Mouse (Mus musculus) adipose tissue, adult 10 weeks (tissue): ENCODE data around the gene Olfr474. TPM values are rescaled to one million over a fixed set of nuclear protein-coding genes. Genes with fewer than 3 reads are reported as not detected.

ENCODE experiments used
- polyA plus RNA-seq: library from polyadenylated mRNA; stranded (reverse); fragments of 350-450 nt; fragmentation: Illumina TruSeq; extraction: RNeasy Lipid Tissue Mini Kit (QIAGEN cat#74804); gene quantifications from one replicate; pipeline ENCODE4 v1.2.3, GENCODE M21; 2014; ENCODE audit warnings: low read depth, low replicate concordance

Gene Olfr474
- not detected for polyA plus RNA-seq

DNA sequence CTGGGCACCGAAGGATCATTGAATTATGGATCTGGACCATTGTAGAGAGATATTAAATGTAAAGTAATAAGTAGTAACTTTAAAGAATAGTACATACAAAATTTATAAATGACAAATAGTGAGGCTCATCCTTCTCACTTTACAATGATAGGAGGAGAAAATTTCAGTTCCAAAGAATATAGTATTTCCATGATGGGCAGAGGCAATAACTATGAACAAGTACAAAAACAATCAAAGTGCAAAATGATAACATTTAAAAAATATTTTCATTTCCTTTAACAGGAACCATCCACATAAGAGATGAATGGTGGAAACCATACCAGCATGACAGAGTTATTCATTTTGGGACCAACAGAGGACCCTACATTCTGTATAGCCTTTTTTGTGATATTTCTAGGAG is at the start of gene Olfr474:
Olfr474 (plus strand) TSS at position 301 of the 400 bp plus-strand sequence.

DNA sequence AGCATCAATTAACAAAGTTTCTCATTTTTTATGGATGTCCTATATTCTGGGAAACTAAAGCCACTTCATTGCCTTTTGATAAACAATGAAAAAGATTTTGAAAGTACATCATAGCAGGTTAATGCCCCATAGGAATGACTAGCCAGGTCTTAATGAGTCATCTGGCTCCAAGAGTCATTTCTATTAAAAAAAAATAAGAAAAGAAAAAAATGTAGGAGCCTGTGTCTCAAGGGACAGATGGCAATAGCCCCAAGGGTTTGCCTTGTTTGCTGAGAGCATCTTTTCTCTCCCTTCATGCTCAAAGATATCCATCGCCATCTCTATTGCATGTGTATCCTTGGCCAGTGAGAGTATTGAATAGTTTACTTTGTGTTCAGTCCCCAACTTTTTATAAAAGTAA is 24.3 kb upstream of the Olfr474 start, which contains the start of gene Olfr473:
Olfr473 (plus strand) TSS at position 301 of the 400 bp plus-strand sequence.

DNA sequence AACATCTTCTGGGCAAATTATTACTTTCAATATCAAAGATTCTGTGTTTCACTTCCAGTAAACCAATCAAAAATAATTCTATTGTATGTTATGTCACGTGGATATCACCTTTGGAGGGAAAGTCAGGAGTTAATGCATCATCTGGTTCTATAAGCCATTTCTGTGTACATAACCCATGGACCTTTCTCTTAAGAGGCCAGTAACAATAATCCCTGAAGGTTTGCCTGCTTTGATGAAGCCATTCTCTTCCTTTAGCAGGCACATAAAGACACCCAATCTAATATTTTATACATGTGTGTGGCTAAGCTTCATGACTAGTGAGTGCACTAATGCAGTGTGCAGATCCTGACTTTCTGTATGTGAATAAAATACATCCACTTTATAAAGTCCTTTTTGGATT is 10.1 kb downstream of the Olfr474 start, which contains the start of gene Olfr476:
Olfr476 (plus strand) TSS at position 301 of the 400 bp plus-strand sequence.

DNA sequence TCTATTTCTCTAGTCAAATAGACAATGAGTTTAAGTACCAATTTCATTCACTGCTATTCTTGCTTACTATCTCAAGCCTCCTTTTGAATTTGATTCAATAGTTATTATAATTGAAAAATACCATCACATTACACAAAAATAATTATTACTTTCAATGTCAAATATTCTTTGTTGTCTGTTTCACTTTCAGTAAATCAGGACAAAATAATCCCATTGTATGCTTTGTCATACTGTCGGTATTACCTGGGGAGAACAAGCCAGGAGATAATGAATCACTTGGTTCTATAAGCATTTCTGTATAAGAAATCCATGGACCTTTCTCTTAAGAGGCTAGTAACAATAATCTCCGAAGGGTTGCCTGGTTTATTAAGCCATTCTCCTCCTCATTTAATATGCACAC is 31.9 kb downstream of the Olfr474 start, which contains the start of gene Olfr477:
Olfr477 (plus strand) TSS at position 301 of the 400 bp plus-strand sequence.

Other genes starting within 250 kb of the Olfr474 start
- gene Cyb5r2, start 196.6 kb upstream of the Olfr474 start, polyA plus RNA-seq, result 10.8 TPM
- gene Ovch2, start 153.4 kb upstream of the Olfr474 start, polyA plus RNA-seq, result 426 TPM
- 0.94 TPM for gene Olfr467, start 142.4 kb upstream of the Olfr474 start, polyA plus RNA-seq
- gene Olfr469, start 129.1 kb upstream of the Olfr474 start, polyA plus RNA-seq, result not detected
- gene Olfr470, start 107.2 kb upstream of the Olfr474 start, polyA plus RNA-seq, result not detected
- not detected for gene Olfr472, start 56.7 kb upstream of the Olfr474 start, polyA plus RNA-seq
- not detected for gene Olfr473, start 24.2 kb upstream of the Olfr474 start, polyA plus RNA-seq
- gene Olfr476, start 10.2 kb downstream of the Olfr474 start, polyA plus RNA-seq, result not detected
- gene Olfr477, start 32.0 kb downstream of the Olfr474 start, polyA plus RNA-seq, result not detected
- gene Olfr478, start 79.3 kb downstream of the Olfr474 start, polyA plus RNA-seq, result not detected
- gene Olfr479, start 96.0 kb downstream of the Olfr474 start, polyA plus RNA-seq, result not detected
- not detected for gene Olfr480, start 112.7 kb downstream of the Olfr474 start, polyA plus RNA-seq
- not detected for gene Olfr481, start 125.2 kb downstream of the Olfr474 start, polyA plus RNA-seq
- gene Olfr482, start 142.9 kb downstream of the Olfr474 start, polyA plus RNA-seq, result not detected
- gene Olfr483, start 146.2 kb downstream of the Olfr474 start, polyA plus RNA-seq, result not detected
- gene Olfr484, start 172.8 kb downstream of the Olfr474 start, polyA plus RNA-seq, result not detected
- gene Olfr485, start 205.2 kb downstream of the Olfr474 start, polyA plus RNA-seq, result not detected
- not detected for gene Olfr486, start 218.1 kb downstream of the Olfr474 start, polyA plus RNA-seq